Mouse (Mus musculus) heart, embryonic 11.5 days (tissue): Measurements from ENCODE around the gene Cdk18. TPM values are rescaled to one million over a fixed set of nuclear protein-coding genes. Genes with fewer than 3 reads are reported as not detected.

ENCODE experiments used
- ATAC-seq: fragments of 200-750 bp; cut with Nextera tagmentation; replicated peaks from 2 replicates; pipeline ENCODE4 v1.8.0; 2017; ENCODE audit warnings: moderate library complexity; ENCODE audit not compliant: insufficient number of reproducible peaks, low FRiP score, low TSS enrichment
- H3K27ac ChIP-seq: fragments of 300-500 bp; sonication (generic); 2 replicates; pipeline ENCODE4 v1.5.1; 2014; ENCODE audit warnings: mild to moderate bottlenecking, low read depth, low read length
- H3K27me3 ChIP-seq: fragments of 300-500 bp; sonication (generic); 2 replicates; pipeline ENCODE4 v1.6.1; 2014; ENCODE audit warnings: mild to moderate bottlenecking, low read length, mixed read lengths; ENCODE audit not compliant: control insufficient read depth, insufficient read depth
- H3K36me3 ChIP-seq: fragments of 300-500 bp; sonication (generic); 2 replicates; pipeline ENCODE4 v1.6.1; 2014; ENCODE audit warnings: mild to moderate bottlenecking, low read length, moderate library complexity, mixed read lengths; ENCODE audit not compliant: control insufficient read depth, insufficient read depth
- H3K4me1 ChIP-seq: fragments of 300-500 bp; sonication (generic); 2 replicates; pipeline ENCODE4 v1.6.1; 2014; ENCODE audit warnings: low read length; ENCODE audit not compliant: control insufficient read depth, insufficient read depth
- H3K4me2 ChIP-seq: fragments of 300-500 bp; sonication (generic); 2 replicates; pipeline ENCODE4 v1.6.1; 2014; ENCODE audit warnings: mild to moderate bottlenecking, moderate library complexity
- H3K4me3 ChIP-seq: fragments of 300-500 bp; sonication (generic); 2 replicates; pipeline ENCODE4 v1.5.1; 2014; ENCODE audit warnings: low read depth, low read length
- H3K9ac ChIP-seq: fragments of 300-500 bp; sonication (generic); 2 replicates; pipeline ENCODE4 v1.6.1; 2014; ENCODE audit warnings: mild to moderate bottlenecking, low read depth, low read length, moderate library complexity
- H3K9me3 ChIP-seq: fragments of 300-500 bp; sonication (generic); replicated peaks from 2 replicates; pipeline ENCODE4 v1.6.1; 2016; ENCODE audit warnings: low read length; ENCODE audit not compliant: control insufficient read depth
- WGBS: fragments of 180-500 bp; shearing (Covaris S2); extraction: QIAGEN DNeasy Blood & Tissue Kit; methylation state at CpG from one replicate; pipeline ENCODE4 v1.1.7; 2014; ENCODE audit not compliant: insufficient replicate concordance; 5-methylcytosine and 5-hydroxymethylcytosine counted together
- polyA plus RNA-seq: library from polyadenylated mRNA; unstranded; fragments of >200 nt; fragmentation: Nextera tagmentation; extraction: Ambion mirVana; gene quantifications from 2 replicates; pipeline ENCODE4 v1.2.1, GENCODE M21; 2014

Cdk18 gene
- polyA plus RNA-seq, 1 experiment from 2014 or later: 4.4 TPM

DNA sequence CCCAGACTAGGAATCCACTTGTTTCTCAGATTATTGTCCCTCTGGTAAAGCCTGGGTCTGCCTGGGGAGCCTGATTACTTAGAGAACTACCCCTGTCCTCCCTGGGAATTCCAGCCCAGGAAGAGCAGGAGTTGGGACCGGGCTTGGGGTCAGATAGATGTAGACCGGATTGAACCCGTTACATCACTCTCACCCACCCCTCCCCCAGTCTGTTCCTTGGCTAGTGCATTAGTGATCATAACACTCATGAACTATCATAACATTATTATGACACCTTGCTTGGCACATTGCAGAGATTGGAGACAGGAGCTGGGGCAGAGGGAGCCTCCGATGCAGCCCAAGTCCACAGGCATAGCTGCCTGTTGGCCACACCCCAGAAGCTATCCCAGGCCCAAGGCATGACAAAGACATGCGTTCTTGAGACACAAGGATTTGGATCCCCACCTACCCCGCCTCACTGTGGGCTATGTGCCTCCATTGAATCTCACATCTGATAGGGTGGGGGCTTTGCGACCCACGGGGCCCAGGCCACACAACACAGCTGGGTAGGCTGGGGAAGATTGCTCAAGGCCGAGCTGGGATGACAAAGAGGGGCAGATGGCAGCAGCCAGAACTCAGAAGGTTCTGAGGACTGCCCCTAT lies 1.4 kb downstream of the Cdk18 start:
- Histone ChIP-seq H3K9ac (no peak overlapping the region; the same call in 1 of the 2 replicates), H3K27ac (no peak overlapping the region), H3K4me2 (peak overlapping the region; percentile 98), H3K9me3 (no peaks in the 10 kb centered on the region), H3K4me1 (peaks cover 23% of the 10 kb centered on the region), H3K4me3 (peak overlapping the region; percentile 71; the same call in 1 of the 2 replicates), H3K36me3 (no peaks in the 10 kb centered on the region), H3K27me3 (no peaks in the 10 kb centered on the region)
- WGBS: 49% methylated on average over 9 of the region's 9 CpGs
- ATAC-seq: no peak

DNA sequence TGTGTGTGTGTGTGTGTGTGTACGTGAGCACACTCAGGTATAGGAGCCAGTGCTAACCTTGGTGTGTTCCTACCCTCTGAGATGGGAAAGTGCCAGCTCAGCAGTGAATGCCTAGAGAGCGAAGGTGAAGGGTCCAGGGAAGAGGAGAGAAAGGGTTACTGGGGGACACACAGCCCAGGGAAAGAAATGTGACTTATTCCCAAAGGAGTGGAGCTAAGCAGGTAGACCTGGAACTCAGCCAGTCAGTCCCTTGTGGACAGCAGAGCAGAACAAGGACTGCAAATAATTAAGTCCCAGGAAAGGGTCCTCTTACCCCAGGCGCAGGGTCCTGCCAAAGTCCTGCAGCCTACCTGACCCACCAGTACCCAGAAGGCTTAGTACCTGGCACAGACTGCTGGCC lies 2.6 kb downstream of the Cdk18 start:
- WGBS: 90% methylated on average over 3 of the region's 3 CpGs
- no peak overlapping the region for H3K4me2 ChIP-seq
- no peak for ATAC-seq

DNA sequence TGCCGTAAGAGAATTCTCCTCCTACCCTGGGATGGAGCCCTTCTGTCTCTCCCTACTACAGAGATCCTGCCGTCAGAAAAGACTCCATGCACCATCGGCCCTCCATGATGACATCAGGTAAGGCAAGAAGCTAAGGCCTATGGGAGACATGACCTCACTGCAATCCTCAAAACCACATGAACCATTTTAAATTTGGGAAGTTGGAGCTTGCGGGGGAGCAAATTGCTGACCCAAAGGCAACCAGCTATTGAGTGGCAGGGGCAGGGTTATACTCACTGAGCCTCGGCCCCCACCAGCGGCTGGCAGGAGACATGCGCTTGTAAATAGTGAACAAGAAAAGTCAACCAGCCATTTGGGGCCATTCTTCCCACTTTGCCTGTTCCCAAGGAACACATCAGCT lies 3.9 kb downstream of the Cdk18 start:
- no peak overlapping the region for H3K4me3 ChIP-seq
- 71% methylated on average over 7 of the region's 7 CpGs for WGBS
- peaks cover 25% of the 10 kb centered on the region for H3K4me1 ChIP-seq
- no peaks in the 10 kb centered on the region for H3K9me3 ChIP-seq
- H3K36me3 ChIP-seq: no peaks in the 10 kb centered on the region
- no peak overlapping the region for H3K4me2 ChIP-seq
- no peak overlapping the region for H3K27ac ChIP-seq
- no peak overlapping the region for H3K9ac ChIP-seq
- no peaks in the 10 kb centered on the region for H3K27me3 ChIP-seq
- ATAC-seq: no peak

More for the DNA sequence above, 2.6 kb downstream of the Cdk18 start:
- Histone ChIP-seq H3K27me3 (no peaks in the 10 kb centered on the region), H3K4me3 (no peak overlapping the region), H3K9me3 (no peaks in the 10 kb centered on the region), H3K9ac (no peak overlapping the region), H3K4me1 (peaks cover 25% of the 10 kb centered on the region), H3K36me3 (no peaks in the 10 kb centered on the region), H3K27ac (no peak overlapping the region)

DNA sequence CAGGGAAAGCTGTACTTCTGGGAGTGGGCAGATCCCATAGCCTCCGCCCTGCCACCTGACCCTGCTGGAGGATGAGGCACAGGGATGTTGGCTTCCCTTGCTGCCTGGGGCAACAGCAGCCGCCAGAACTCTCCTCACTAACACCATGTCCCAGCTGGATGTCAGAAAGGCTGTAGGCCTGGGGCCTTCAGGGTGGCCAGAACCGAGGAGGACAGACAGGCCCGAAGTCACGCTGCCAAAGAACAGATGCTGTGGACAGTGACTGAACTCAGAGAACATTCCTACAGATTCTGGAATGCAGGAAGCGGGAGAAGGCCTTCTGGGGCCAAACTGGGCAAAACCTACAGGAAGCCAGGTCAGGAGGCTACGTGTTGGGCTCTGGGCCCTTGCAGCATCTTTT lies 11.2 kb downstream of the Cdk18 start:
- 54% methylated on average over 7 of the region's 7 CpGs for WGBS
- Histone ChIP-seq H3K9me3 (no peaks in the 10 kb centered on the region), H3K4me1 (peaks cover 16% of the 10 kb centered on the region), H3K27me3 (no peaks in the 10 kb centered on the region; the same call in 1 of the 2 replicates), H3K4me2 (no peak overlapping the region), H3K36me3 (no peaks in the 10 kb centered on the region), H3K27ac (no peak overlapping the region), H3K4me3 (no peak overlapping the region), H3K9ac (no peak overlapping the region)
- no peak for ATAC-seq

DNA sequence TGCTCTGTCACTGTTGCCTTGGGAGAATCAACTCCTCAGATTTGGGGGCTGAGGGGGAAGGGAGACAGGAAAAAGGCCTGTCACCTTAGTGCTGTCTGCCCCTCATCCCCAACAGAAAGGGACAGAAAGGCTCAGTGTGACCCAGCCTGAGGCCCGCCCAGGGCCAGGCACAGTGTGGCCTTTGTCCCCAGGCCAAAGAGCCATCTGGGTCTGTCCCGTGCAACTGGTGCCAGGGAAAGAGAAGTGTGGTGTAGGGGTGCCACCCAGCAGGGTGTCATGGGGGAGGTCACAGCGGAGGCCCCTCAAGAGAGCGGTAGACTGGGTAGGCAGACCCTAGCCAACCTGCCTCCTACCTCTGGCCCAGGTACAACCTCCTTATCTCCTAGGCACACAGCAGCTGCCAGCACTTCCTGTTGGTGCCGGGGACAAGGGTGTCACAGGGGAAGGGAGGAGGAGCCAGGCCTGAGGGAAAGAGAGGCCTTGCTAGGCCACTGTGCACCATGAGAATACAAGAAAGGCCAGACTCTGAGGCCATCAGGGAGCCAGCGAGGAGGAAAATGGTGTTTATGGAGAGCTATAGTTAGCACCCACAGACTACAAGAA lies 13.6 kb downstream of the Cdk18 start:
- 63% methylated on average over 6 of the region's 6 CpGs for WGBS
- Histone ChIP-seq H3K27me3 (no peaks in the 10 kb centered on the region; the same call in 1 of the 2 replicates), H3K9me3 (no peaks in the 10 kb centered on the region), H3K27ac (no peak overlapping the region), H3K4me1 (peaks cover 11% of the 10 kb centered on the region), H3K4me3 (no peak overlapping the region), H3K4me2 (no peak overlapping the region), H3K9ac (no peak overlapping the region), H3K36me3 (no peaks in the 10 kb centered on the region)
- ATAC-seq: no peak

DNA sequence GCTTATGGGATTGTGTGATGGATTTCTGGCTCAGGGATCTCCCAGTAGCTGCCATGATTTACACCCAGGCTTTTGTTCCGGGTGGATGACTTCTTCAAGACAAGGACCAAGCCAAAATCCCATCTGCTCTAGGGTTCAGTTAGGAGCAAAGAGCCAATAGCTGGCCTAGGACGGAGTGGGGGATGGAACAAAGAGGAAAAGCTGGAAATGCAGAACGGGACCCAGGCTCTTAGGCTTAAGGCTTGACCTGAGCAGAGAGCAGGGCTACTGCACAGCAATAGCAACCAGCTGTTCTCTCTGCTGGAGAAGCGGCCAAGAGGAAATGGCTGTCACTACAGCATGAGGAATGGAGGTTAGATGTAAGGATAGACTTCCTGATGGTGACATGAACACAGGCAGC lies 14.2 kb downstream of the Cdk18 start:
- Histone ChIP-seq H3K4me3 (no peak overlapping the region), H3K27ac (no peak overlapping the region), H3K4me2 (no peak overlapping the region), H3K9me3 (no peaks in the 10 kb centered on the region), H3K4me1 (peaks cover 9% of the 10 kb centered on the region), H3K36me3 (no peaks in the 10 kb centered on the region), H3K9ac (no peak overlapping the region), H3K27me3 (no peaks in the 10 kb centered on the region; the same call in 1 of the 2 replicates)
- 63% methylated on average over 4 of the region's 4 CpGs for WGBS
- no peak for ATAC-seq

DNA sequence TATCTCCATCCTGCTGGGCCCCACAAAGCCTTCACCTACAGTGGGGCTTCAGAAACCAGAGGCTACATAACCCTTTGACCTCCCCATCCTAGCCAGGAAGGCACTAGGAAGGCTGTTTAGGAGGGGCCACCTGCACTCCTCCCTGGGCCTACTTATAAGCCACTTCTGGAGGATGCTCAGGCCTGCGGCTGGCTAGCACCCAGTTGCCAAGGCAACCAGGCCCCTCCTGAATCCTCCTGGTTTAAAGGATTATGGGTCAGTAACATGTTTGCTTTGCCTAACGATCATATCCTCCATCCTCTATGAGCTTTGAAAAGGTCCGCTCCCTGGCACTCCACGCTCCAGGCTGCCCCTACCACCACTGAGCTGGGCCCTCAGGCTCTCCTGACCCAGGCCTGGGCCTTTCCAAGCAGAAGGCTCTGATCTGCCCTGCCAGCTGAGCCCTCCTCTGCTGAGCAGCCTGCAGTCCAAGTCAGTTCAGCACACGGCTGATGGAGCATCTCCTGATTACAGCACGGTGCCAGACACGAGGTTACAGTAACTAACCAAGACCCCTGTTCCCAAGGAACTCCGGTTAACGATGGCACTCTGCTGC lies 16.0 kb downstream of the Cdk18 start:
- Histone ChIP-seq H3K4me3 (no peak overlapping the region), H3K9me3 (no peaks in the 10 kb centered on the region), H3K36me3 (no peaks in the 10 kb centered on the region), H3K27me3 (no peaks in the 10 kb centered on the region; the same call in 1 of the 2 replicates), H3K9ac (no peak overlapping the region), H3K4me2 (no peak overlapping the region), H3K27ac (no peak overlapping the region), H3K4me1 (peaks cover 8% of the 10 kb centered on the region)
- 76% methylated on average over 9 of the region's 9 CpGs for WGBS
- no peak for ATAC-seq

DNA sequence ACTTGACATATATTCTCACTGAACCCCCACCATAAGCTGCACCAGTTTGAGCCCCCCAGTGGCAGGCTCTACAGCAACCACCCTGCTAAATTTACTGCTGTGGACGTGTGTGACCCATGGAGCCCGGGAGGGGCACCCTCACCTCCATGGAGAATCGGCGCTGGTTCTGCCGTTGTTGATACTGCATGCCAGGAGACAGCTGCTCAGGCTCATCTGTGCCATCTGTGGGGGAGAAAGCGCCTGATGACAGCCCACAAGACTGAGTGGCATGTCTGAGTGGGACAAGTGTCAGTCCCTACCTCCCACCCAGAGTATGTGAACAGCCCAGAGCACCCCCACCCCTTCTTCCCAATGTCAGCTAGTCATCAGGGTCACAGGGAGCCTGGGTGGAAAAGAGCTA lies 17.6 kb downstream of the Cdk18 start:
- WGBS: 73% methylated on average over 6 of the region's 6 CpGs
- Histone ChIP-seq H3K36me3 (no peaks in the 10 kb centered on the region), H3K27ac (no peak overlapping the region), H3K4me3 (no peak overlapping the region), H3K4me1 (peaks cover 8% of the 10 kb centered on the region), H3K9ac (no peak overlapping the region), H3K9me3 (no peaks in the 10 kb centered on the region), H3K27me3 (no peaks in the 10 kb centered on the region; the same call in 1 of the 2 replicates), H3K4me2 (no peak overlapping the region)
- no peak for ATAC-seq
